Mouse (Mus musculus) bone marrow macrophage, adult 2 months (primary cell): ENCODE measurements around the gene Slc30a2. TPM values are rescaled to one million over a fixed set of nuclear protein-coding genes. Genes with fewer than 3 reads are reported as not detected.
"Not testable (repeated sequence)": the region's sequence is repeated elsewhere in the genome, so short reads cannot be mapped to it uniquely, and the experiment has no call there.

Experiments used
- H3K27ac ChIP-seq: 2 replicates; pipeline ENCODE4 v1.5.1; 2012; ENCODE audit warnings: low read depth, low read length; ENCODE audit not compliant: insufficient read depth
- H3K4me1 ChIP-seq: 2 replicates; pipeline ENCODE4 v1.6.1; 2012; ENCODE audit warnings: low read length; ENCODE audit not compliant: control insufficient read depth, insufficient read depth
- H3K4me3 ChIP-seq: 2 replicates; pipeline ENCODE4 v1.5.1; 2012; ENCODE audit warnings: mild to moderate bottlenecking, low read length, moderate library complexity; ENCODE audit not compliant: insufficient read depth
- CTCF ChIP-seq: IDR thresholded peaks from 2 replicates; pipeline ENCODE4 v1.5.1; 2012; ENCODE audit warnings: low read depth, mild to moderate bottlenecking, low read length, moderate library complexity
- POLR2A ChIP-seq: IDR thresholded peaks from 2 replicates; pipeline ENCODE4 v1.6.1; 2012; ENCODE audit warnings: mild to moderate bottlenecking, low read depth, low read length, borderline replicate concordance
- polyA plus RNA-seq: library from polyadenylated mRNA; stranded (reverse); fragments of >200 nt; gene quantifications from 2 replicates; pipeline ENCODE4 v1.2.4, GENCODE M21; 2012; ENCODE audit not compliant: missing spikeins, insufficient read depth, insufficient read length

Gene Slc30a2
- polyA plus RNA-seq, 1 experiment: not detected

GRCm38 (mm10) chr4:134319674-134320073 is 23.3 kb upstream of the Slc30a2 start:
- no peak for TF ChIP-seq POLR2A
- no peak for TF ChIP-seq CTCF
- no peak overlapping the region for H3K4me3 ChIP-seq
- H3K27ac ChIP-seq: no peak overlapping the region
- no peaks in the 10 kb centered on the region for H3K4me1 ChIP-seq

- Histone ChIP-seq H3K4me3 (no peak overlapping the region), H3K4me1 (no peaks in the 10 kb centered on the region), H3K27ac (no peak overlapping the region)
- no peak for TF ChIP-seq CTCF
- TF ChIP-seq POLR2A: no peak
These were observed 21.5 kb upstream of the Slc30a2 start for GRCm38 (mm10) chr4:134321524-134321923.

- Histone ChIP-seq H3K4me3 (no peak overlapping the region), H3K4me1 (no peaks in the 10 kb centered on the region), H3K27ac (no peak overlapping the region)
- TF ChIP-seq CTCF: no peak
- TF ChIP-seq POLR2A: no peak
These were observed 18.3 kb upstream of the Slc30a2 start for GRCm38 (mm10) chr4:134324655-134325054.

- H3K4me3 ChIP-seq: no peak overlapping the region
- TF ChIP-seq CTCF (no peak), POLR2A (no peak)
- H3K27ac ChIP-seq: no peak overlapping the region
- H3K4me1 ChIP-seq: no peaks in the 10 kb centered on the region
These were observed 16.0 kb upstream of the Slc30a2 start for GRCm38 (mm10) chr4:134326859-134327530.

- Histone ChIP-seq H3K4me1 (no peaks in the 10 kb centered on the region), H3K4me3 (no peak overlapping the region), H3K27ac (no peak overlapping the region)
- TF ChIP-seq CTCF (no peak), POLR2A (no peak)
These were observed 14.8 kb upstream of the Slc30a2 start for GRCm38 (mm10) chr4:134328151-134328550.

GRCm38 (mm10) chr4:134328832-134329231 is 14.1 kb upstream of the Slc30a2 start:
- TF ChIP-seq POLR2A (no peak), CTCF (no peak)
- no peak overlapping the region for H3K4me3 ChIP-seq
- H3K4me1 ChIP-seq: no peaks in the 10 kb centered on the region
- H3K27ac ChIP-seq: no peak overlapping the region

- H3K4me1 ChIP-seq: no peaks in the 10 kb centered on the region
- TF ChIP-seq POLR2A: no peak
- no peak for TF ChIP-seq CTCF
- no peak overlapping the region for H3K4me3 ChIP-seq
- no peak overlapping the region for H3K27ac ChIP-seq
These were observed 12.7 kb upstream of the Slc30a2 start for GRCm38 (mm10) chr4:134330281-134330680.

GRCm38 (mm10) chr4:134341231-134341630 is 1.8 kb upstream of the Slc30a2 start:
- not testable (repeated sequence) for H3K4me3 ChIP-seq, H3K27ac ChIP-seq, H3K4me1 ChIP-seq

- TF ChIP-seq POLR2A (no peak), CTCF (no peak)
- Histone ChIP-seq H3K4me3 (no peak overlapping the region), H3K27ac (no peak overlapping the region), H3K4me1 (no peaks in the 10 kb centered on the region)
These were observed 685 bp upstream of the Slc30a2 start for GRCm38 (mm10) chr4:134342213-134342779.

GRCm38 (mm10) chr4:134344620-134345019 is 1.6 kb downstream of the Slc30a2 start:
- H3K27ac ChIP-seq: no peak overlapping the region
- no peak overlapping the region for H3K4me3 ChIP-seq
- TF ChIP-seq CTCF (no peak), POLR2A (no peak)
- no peaks in the 10 kb centered on the region for H3K4me1 ChIP-seq

GRCm38 (mm10) chr4:134345802-134346201 is 2.8 kb downstream of the Slc30a2 start:
- TF ChIP-seq CTCF: no peak
- Histone ChIP-seq H3K4me1 (no peaks in the 10 kb centered on the region), H3K4me3 (no peak overlapping the region), H3K27ac (no peak overlapping the region)
